Mouse (Mus musculus) forebrain, embryonic 13.5 days (tissue): ENCODE data around the gene Plcxd1. TPM values are rescaled to one million over a fixed set of nuclear protein-coding genes. Genes with fewer than 3 reads are reported as not detected.
A peak's percentile ranks its signal among the peaks of the same experiment; 100 is the strongest.
"Not testable (repeated sequence)": the region's sequence is repeated elsewhere in the genome, so short reads cannot be mapped to it uniquely, and the experiment has no call there.

Experiments
- ATAC-seq: fragments of 200-750 bp; cut with Nextera tagmentation; 2 replicates; pipeline ENCODE4 v1.8.0; 2017
- H3K27ac ChIP-seq: fragments of 300-500 bp; sonication (generic); 2 replicates; pipeline ENCODE4 v1.5.1; 2015; ENCODE audit warnings: inconsistent platforms, mild to moderate bottlenecking, moderate library complexity
- H3K27me3 ChIP-seq: fragments of 300-500 bp; sonication (generic); 2 replicates; pipeline ENCODE4 v1.6.1; 2015; ENCODE audit warnings: mild to moderate bottlenecking, inconsistent platforms
- H3K36me3 ChIP-seq: fragments of 300-500 bp; sonication (generic); 2 replicates; pipeline ENCODE4 v1.6.1; 2015; ENCODE audit warnings: mild to moderate bottlenecking, inconsistent platforms; ENCODE audit not compliant: poor library complexity, severe bottlenecking
- H3K4me1 ChIP-seq: fragments of 300-500 bp; sonication (generic); 2 replicates; pipeline ENCODE4 v1.6.1; 2015; ENCODE audit warnings: inconsistent platforms
- H3K4me2 ChIP-seq: fragments of 300-500 bp; sonication (generic); 2 replicates; pipeline ENCODE4 v1.6.1; 2015; ENCODE audit warnings: inconsistent platforms, mild to moderate bottlenecking, moderate library complexity
- H3K4me3 ChIP-seq: fragments of 300-500 bp; sonication (generic); 2 replicates; pipeline ENCODE4 v1.5.1; 2015; ENCODE audit warnings: mild to moderate bottlenecking, inconsistent platforms
- H3K9ac ChIP-seq: fragments of 300-500 bp; sonication (generic); 2 replicates; pipeline ENCODE4 v1.6.1; 2015; ENCODE audit warnings: mild to moderate bottlenecking, inconsistent platforms
- H3K9me3 ChIP-seq: fragments of 300-500 bp; sonication (generic); replicated peaks from 2 replicates; pipeline ENCODE4 v1.6.1; 2016; ENCODE audit warnings: inconsistent platforms
- WGBS: fragments of 180-500 bp; shearing (Covaris S2); methylation state at CpG from one replicate; pipeline ENCODE4 v1.1.7; 2015; 5-methylcytosine and 5-hydroxymethylcytosine counted together
- polyA plus RNA-seq: library from polyadenylated mRNA; unstranded; fragments of >200 nt; fragmentation: Nextera tagmentation; extraction: Ambion mirVana; gene quantifications from 2 replicates; pipeline ENCODE4 v1.2.1, GENCODE M21; 2015

Gene Plcxd1
- polyA plus RNA-seq, 1 experiment from 2014 or later = 1.6 TPM

GRCm38 (mm10) chr5:110122380-110122779 is 22.6 kb downstream of the Plcxd1 start:
- WGBS = 83% methylated on average over 3 of the region's 3 CpGs
- ATAC-seq = not testable (repeated sequence)

DNA sequence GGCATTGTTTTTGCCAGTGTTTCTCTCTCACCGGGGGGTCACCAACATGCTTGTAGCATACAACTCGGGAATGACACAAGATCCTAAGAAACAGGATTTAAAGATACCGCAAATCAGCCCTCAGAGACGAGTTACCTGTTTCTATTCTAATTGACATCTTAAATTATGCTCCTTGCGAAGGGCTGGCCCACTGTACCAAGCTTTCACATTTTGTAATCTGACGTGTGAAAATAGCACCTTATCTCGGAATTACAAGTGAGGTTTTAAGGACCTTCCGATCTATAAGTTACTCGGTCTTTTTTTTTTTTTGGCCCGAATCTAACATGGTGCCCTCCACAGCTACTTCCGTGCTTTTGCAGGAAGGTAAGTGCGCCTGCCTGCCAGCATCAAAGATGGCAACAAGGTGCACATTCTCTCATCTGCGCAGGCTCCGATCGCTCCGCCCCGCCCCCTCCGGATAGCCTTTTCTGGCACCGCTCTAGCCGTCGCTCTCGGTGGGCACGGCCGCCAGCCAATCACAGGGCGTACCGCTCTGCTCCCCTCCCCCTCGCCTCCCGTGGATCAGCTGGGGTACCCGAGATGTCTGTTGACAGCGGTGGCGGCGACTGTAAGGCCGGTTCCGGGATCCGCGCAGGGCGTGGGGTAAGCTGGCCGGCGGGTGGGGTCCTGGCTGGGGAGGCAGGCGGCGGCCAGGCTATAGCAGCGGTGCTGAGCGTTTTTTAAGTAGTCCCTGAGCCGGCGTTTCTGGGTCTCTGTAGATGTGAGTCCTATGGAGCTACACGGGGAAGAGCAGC is 35.7 kb downstream of the Plcxd1 start, which contains the start of gene Chfr:
Gene Chfr, plus strand, starts transcription at position 550 of the 794 bp plus-strand sequence.
- Histone ChIP-seq H3K4me1 (peaks cover 12% of the 10 kb centered on the region), H3K4me2 (peak within 1 kb of the TSS; percentile 78), H3K27me3 (no peaks in the 10 kb centered on the region), H3K9ac (peak within 1 kb of the TSS; percentile 84), H3K27ac (peak within 1 kb of the TSS; percentile 69), H3K36me3 (peaks cover 15% of the 10 kb centered on the region), H3K4me3 (peak within 1 kb of the TSS; percentile 74), H3K9me3 (no peaks in the 10 kb centered on the region)
- 4% methylated on average over 46 of the region's 46 CpGs for WGBS
- ATAC-seq = peak; percentile 99

More at GRCm38 (mm10) chr5:110122380-110122779, 22.6 kb downstream of the Plcxd1 start:
- not testable (repeated sequence) for H3K9ac ChIP-seq, H3K9me3 ChIP-seq, H3K27me3 ChIP-seq, H3K4me2 ChIP-seq, H3K27ac ChIP-seq, H3K4me3 ChIP-seq, H3K4me1 ChIP-seq
- peaks cover 73% of the 10 kb centered on the region for H3K36me3 ChIP-seq

- Histone ChIP-seq H3K27me3 (no peaks in the 10 kb centered on the region), H3K4me2 (peak overlapping the region; percentile 78), H3K9ac (peak overlapping the region; percentile 84), H3K4me3 (peak overlapping the region; percentile 74), H3K9me3 (no peaks in the 10 kb centered on the region), H3K27ac (peak overlapping the region; percentile 69), H3K36me3 (peaks cover 12% of the 10 kb centered on the region; the same call in 1 of the 2 replicates), H3K4me1 (peaks cover 12% of the 10 kb centered on the region)
- ATAC-seq = peak; percentile 58
- WGBS = 5% methylated on average over 18 of the region's 18 CpGs
Measured at GRCm38 (mm10) chr5:110136087-110136464, 36.3 kb downstream of the Plcxd1 start.

DNA sequence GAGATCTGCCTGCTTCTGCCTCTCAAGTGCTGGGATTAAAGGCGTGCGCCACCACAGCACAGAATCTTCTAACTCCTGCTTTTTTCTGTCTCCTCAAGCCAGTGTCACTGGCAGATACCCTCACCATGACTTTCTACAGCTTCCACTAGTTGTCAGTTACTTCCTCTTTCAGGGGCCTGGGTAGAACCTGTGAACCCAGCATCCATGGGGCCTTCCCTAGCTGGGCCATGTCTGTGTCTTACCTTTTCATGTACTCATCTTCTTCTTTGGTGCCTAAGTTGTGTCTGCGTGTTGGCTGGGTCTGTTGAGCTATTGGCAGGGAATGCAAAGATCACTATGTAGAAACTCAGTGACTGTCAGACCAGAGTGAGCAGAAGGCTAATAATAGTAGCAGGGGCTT is 38.0 kb downstream of the Plcxd1 start:
- WGBS = 98% methylated on average over 3 of the region's 3 CpGs

DNA sequence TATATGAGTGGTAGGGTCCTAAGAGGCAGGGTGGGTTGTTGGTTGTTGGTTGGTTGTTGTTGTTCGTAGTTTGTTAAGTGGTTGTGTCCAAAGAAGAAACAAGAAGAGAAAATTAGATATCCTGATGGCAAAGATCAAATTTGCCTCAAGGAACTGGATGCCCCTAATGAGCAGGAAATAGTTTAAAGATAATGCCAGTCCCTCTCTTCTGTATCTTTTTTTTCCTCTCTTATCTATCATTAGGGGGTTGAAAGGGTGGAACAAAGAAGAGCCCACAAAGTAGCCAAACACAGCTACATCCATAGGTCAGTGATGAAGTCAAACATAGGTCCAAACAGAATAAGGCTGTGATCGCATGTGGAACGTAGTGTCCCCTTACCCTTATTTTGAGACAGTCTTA is 39.6 kb downstream of the Plcxd1 start:
- Histone ChIP-seq H3K4me3 (no peak overlapping the region), H3K9ac (no peak overlapping the region), H3K4me2 (no peak overlapping the region), H3K4me1 (peaks cover 12% of the 10 kb centered on the region), H3K9me3 (no peaks in the 10 kb centered on the region), H3K36me3 (peaks cover 36% of the 10 kb centered on the region), H3K27me3 (no peaks in the 10 kb centered on the region), H3K27ac (no peak overlapping the region)
- no peak for ATAC-seq
- WGBS = 90% methylated on average over 3 of the region's 3 CpGs

More for the DNA sequence above, 38.0 kb downstream of the Plcxd1 start:
- no peak overlapping the region for H3K4me2 ChIP-seq
- H3K27me3 ChIP-seq = no peaks in the 10 kb centered on the region
- peaks cover 12% of the 10 kb centered on the region for H3K4me1 ChIP-seq
- H3K9ac ChIP-seq = no peak overlapping the region
- H3K36me3 ChIP-seq = peaks cover 23% of the 10 kb centered on the region
- H3K27ac ChIP-seq = no peak overlapping the region
- H3K9me3 ChIP-seq = no peaks in the 10 kb centered on the region
- no peak for ATAC-seq
- no peak overlapping the region for H3K4me3 ChIP-seq

- H3K9ac ChIP-seq = no peak overlapping the region
- no peaks in the 10 kb centered on the region for H3K9me3 ChIP-seq
- no peak for ATAC-seq
- H3K27me3 ChIP-seq = no peaks in the 10 kb centered on the region
- no peak overlapping the region for H3K4me3 ChIP-seq
- H3K36me3 ChIP-seq = peaks cover 46% of the 10 kb centered on the region
- no peak overlapping the region for H3K4me2 ChIP-seq
- 92% methylated on average over 7 of the region's 7 CpGs for WGBS
- peaks cover 12% of the 10 kb centered on the region for H3K4me1 ChIP-seq
- H3K27ac ChIP-seq = no peak overlapping the region
Measured at GRCm38 (mm10) chr5:110140424-110140823, 40.7 kb downstream of the Plcxd1 start.

GRCm38 (mm10) chr5:110142309-110142708 is 42.5 kb downstream of the Plcxd1 start:
- peaks cover 62% of the 10 kb centered on the region for H3K36me3 ChIP-seq
- H3K4me2 ChIP-seq = no peak overlapping the region
- no peaks in the 10 kb centered on the region for H3K9me3 ChIP-seq
- no peaks in the 10 kb centered on the region for H3K27me3 ChIP-seq
- no peak overlapping the region for H3K9ac ChIP-seq
- no peak for ATAC-seq
- H3K27ac ChIP-seq = no peak overlapping the region
- H3K4me3 ChIP-seq = no peak overlapping the region
- WGBS = 90% methylated on average over 2 of the region's 2 CpGs
- H3K4me1 ChIP-seq = peaks cover under 1% of the 10 kb centered on the region; the same call in 1 of the 2 replicates

DNA sequence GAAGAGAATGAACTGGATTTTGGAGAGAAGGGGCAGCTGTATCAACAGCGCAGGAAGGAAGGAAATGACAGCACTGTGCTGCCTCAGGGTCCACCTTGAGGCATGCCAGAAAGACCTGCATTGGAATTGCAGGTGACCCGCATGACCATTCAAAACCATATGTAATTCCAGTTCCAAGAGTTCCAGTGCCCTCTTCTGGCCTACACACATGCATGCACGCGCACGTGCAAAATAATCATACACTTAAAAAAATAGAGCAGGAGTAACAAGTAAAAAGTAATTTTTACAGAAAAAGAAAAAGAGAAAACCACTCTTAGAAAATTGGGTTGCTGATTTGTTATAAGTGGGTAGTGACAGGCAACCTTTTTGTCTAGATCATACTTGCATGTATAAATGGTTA is 43.2 kb downstream of the Plcxd1 start:
- Histone ChIP-seq H3K4me3 (no peak overlapping the region), H3K4me1 (no peaks in the 10 kb centered on the region), H3K9me3 (no peaks in the 10 kb centered on the region), H3K4me2 (no peak overlapping the region), H3K27me3 (no peaks in the 10 kb centered on the region), H3K36me3 (peaks cover 69% of the 10 kb centered on the region), H3K27ac (no peak overlapping the region), H3K9ac (no peak overlapping the region)
- 92% methylated on average over 5 of the region's 5 CpGs for WGBS
- ATAC-seq = no peak

Other genes starting within 250 kb of the Plcxd1 start
- gene Gm15446, start 176.6 kb upstream of the Plcxd1 start, polyA plus RNA-seq = 0.66 and 0.84 TPM in 2 replicates
- 24.1 and 29.4 TPM in 2 replicates for gene Zfp932, start 103.4 kb upstream of the Plcxd1 start, polyA plus RNA-seq
- gene Gm17655, start 27.5 kb upstream of the Plcxd1 start, polyA plus RNA-seq = 5.1 and 6.0 TPM in 2 replicates
- 0.88 and 1.1 TPM in 2 replicates for gene Gm35315, start 5.5 kb upstream of the Plcxd1 start, polyA plus RNA-seq
- 39.1 and 45.2 TPM in 2 replicates for gene Gtpbp6, start 8.2 kb downstream of the Plcxd1 start, polyA plus RNA-seq
- gene Zfp605, start 10.1 kb downstream of the Plcxd1 start, polyA plus RNA-seq = 15.5 TPM in 2 replicates
- 85.5 and 88.9 TPM in 2 replicates for gene Chfr, start 35.9 kb downstream of the Plcxd1 start, polyA plus RNA-seq
- gene Golga3, start 76.7 kb downstream of the Plcxd1 start, polyA plus RNA-seq = 18.7 and 20.1 TPM in 2 replicates
- 25.4 and 33.2 TPM in 2 replicates for gene Ankle2, start 131.0 kb downstream of the Plcxd1 start, polyA plus RNA-seq
- 89.1 and 97.1 TPM in 2 replicates for gene Pgam5, start 169.9 kb downstream of the Plcxd1 start, polyA plus RNA-seq
- gene Pxmp2, start 186.2 kb downstream of the Plcxd1 start, polyA plus RNA-seq = 8.3 and 10.9 TPM in 2 replicates
- gene Pole, start 186.3 kb downstream of the Plcxd1 start, polyA plus RNA-seq = 24.2 and 29.5 TPM in 2 replicates
- 2.0 and 2.2 TPM in 2 replicates for gene P2rx2, start 243.2 kb downstream of the Plcxd1 start, polyA plus RNA-seq
- gene Lrcol1, start 244.8 kb downstream of the Plcxd1 start, polyA plus RNA-seq = not detected in 2 replicates